Mouse (Mus musculus) erythroblast, embryonic 14.5 days (primary cell): ENCODE measurements around the gene Mad1l1. TPM values are rescaled to one million over a fixed set of nuclear protein-coding genes. Genes with fewer than 3 reads are reported as not detected.

Experiments used
- H3K27me3 ChIP-seq: 2 replicates; pipeline ENCODE4 v1.6.1; 2012; ENCODE audit warnings: inconsistent platforms; ENCODE audit not compliant: control insufficient read depth
- H3K36me3 ChIP-seq: 2 replicates; pipeline ENCODE4 v1.6.1; 2012; ENCODE audit warnings: mild to moderate bottlenecking, inconsistent platforms; ENCODE audit not compliant: control insufficient read depth
- H3K4me1 ChIP-seq: 2 replicates; pipeline ENCODE4 v1.6.1; 2012; ENCODE audit warnings: inconsistent platforms; ENCODE audit not compliant: control insufficient read depth
- H3K4me3 ChIP-seq: replicated peaks from 2 replicates; pipeline ENCODE3; 2012; ENCODE audit warnings: moderate library complexity, mild to moderate bottlenecking, inconsistent platforms
- H3K9me3 ChIP-seq: 2 replicates; pipeline ENCODE4 v1.6.1; 2012; ENCODE audit warnings: low read length, inconsistent platforms, mixed read lengths; ENCODE audit not compliant: control insufficient read depth
- GATA1 ChIP-seq: IDR thresholded peaks from 2 replicates; pipeline ENCODE4 v1.6.1; 2012; ENCODE audit warnings: low read length, inconsistent platforms, mixed read lengths
- TAL1 ChIP-seq: IDR thresholded peaks from 3 replicates; pipeline ENCODE4 v1.6.1; 2012; ENCODE audit warnings: low read length, inconsistent platforms, mixed read lengths
- polyA plus RNA-seq: library from polyadenylated mRNA; stranded (reverse); fragments of >175 nt; gene quantifications from 2 replicates; pipeline ENCODE4 v1.2.3, GENCODE M21; 2012

Mad1l1 gene
- polyA plus RNA-seq, 1 experiment: 2.4 TPM

DNA sequence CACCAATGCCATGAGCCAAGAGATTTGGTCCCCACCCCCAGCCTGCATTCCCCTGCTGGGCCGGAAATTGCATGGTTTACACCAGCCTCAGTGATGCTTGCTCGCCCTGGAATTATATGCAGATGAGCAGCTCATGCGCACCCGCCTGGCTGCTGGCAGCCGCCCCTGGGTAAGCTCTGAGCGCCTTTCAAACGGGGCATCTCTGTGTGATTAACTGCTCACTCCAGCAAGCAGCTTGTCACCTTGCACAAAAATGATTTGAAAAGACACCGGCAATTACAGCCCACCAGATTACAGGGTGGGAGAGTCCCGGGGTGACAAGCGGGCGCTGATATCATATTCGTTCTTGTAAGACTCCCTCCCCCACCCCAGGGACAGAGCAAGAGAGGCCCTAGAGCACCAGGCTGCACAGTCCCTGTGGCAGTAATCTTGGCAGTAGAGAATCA, 247.7 kb downstream of the Mad1l1 start:
- Histone ChIP-seq H3K4me3 (no peak overlapping the region), H3K36me3 (peaks cover 28% of the 10 kb centered on the region), H3K27me3 (no peaks in the 10 kb centered on the region), H3K9me3 (no peaks in the 10 kb centered on the region), H3K4me1 (no peaks in the 10 kb centered on the region)
- TF ChIP-seq GATA1 (no peak), TAL1 (no peak)

DNA sequence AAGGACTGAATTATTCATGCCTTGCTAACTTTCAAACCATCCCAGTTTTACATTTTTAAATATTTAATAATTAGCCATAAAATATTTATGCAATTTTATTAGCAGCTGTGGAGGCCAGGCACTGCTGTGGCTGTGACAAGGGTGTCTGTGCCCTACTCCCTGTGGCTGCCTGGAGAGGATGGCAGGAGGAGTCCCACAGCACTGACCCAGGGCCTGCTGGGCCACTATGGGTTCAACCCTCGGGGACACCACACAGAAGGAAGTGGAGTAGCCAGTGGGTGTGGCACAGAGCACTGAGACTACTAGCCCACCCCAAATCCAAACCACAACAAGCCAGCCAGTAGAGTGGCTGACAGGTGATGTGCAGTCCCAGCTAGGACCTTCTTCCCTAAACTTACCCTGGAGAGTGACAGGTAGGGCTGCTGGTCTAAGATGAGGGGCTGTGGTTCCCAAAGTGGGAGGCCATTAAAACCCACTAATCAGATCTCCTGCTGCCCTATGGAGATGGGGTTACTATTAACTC, 248.1 kb downstream of the Mad1l1 start:
- no peak overlapping the region for H3K4me3 ChIP-seq
- H3K4me1 ChIP-seq: no peaks in the 10 kb centered on the region
- H3K9me3 ChIP-seq: no peaks in the 10 kb centered on the region
- H3K27me3 ChIP-seq: no peaks in the 10 kb centered on the region
- peaks cover 23% of the 10 kb centered on the region for H3K36me3 ChIP-seq
- no peak for TF ChIP-seq GATA1
- no peak for TF ChIP-seq TAL1

DNA sequence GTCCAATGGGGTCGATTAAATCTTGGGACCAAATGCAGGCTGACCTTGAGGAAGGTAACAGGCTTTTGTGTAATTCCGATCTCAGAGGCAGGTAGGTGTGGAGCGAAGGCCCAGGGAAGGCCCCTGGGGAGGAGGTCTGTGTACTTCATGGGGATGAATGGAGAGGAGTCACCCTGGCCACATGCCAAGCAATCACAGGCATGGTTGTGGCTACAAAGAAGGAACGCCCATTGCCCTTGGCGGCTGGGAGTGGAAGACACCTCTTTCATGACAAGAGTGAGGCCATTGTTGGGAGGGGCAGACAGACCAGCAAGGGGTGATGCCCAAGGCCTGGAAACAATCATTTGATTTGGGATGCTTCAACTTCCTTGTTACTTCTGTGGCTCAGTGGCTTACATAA, 252.8 kb downstream of the Mad1l1 start:
- Histone ChIP-seq H3K4me3 (no peak overlapping the region), H3K4me1 (no peaks in the 10 kb centered on the region), H3K27me3 (no peaks in the 10 kb centered on the region), H3K36me3 (peaks cover 29% of the 10 kb centered on the region), H3K9me3 (no peaks in the 10 kb centered on the region)
- TF ChIP-seq GATA1 (no peak), TAL1 (no peak)

DNA sequence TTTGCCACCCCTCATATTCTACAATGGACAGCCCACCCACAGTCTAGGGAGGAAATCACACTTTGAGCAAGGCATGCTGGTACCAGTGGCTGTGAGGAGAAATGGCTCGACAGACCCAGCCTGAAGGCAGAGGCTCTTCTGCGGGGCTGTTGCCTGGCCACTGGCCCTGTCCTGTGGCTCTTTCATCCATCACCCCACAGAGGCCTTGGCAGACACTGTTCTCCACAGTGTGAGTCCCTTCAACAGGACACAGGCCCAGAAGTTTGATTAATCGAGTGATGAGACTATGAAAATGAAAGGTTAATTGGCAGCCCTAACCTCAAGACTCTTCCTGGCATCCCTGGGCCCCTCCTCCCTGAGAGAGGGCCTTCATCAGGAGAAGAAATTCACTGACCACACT, 253.3 kb downstream of the Mad1l1 start:
- Histone ChIP-seq H3K27me3 (no peaks in the 10 kb centered on the region), H3K4me1 (no peaks in the 10 kb centered on the region), H3K4me3 (no peak overlapping the region), H3K9me3 (no peaks in the 10 kb centered on the region), H3K36me3 (peaks cover 33% of the 10 kb centered on the region)
- no peak for TF ChIP-seq TAL1
- TF ChIP-seq GATA1: no peak

DNA sequence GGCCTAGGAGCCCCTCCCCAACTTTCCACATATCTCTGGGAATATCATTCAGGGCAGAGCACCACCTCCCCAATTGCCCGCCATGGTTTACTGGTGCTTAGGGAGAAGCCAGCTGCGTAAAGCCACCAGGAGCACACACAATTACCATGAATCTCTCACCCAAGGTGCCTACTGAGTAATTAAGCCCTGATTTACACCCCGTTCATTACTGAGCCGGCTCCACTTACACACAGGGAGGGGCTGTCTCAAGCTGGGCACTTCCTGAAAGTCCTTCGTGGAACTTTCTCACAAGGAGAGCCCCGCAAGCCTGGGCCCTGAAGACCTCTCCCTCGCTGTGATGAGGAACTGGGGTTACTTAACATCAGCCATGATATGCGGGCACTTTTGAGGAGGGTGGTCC, 254.6 kb downstream of the Mad1l1 start:
- Histone ChIP-seq H3K36me3 (peaks cover 37% of the 10 kb centered on the region), H3K9me3 (no peaks in the 10 kb centered on the region), H3K4me3 (no peak overlapping the region), H3K4me1 (no peaks in the 10 kb centered on the region), H3K27me3 (no peaks in the 10 kb centered on the region)
- TF ChIP-seq TAL1 (no peak), GATA1 (no peak)

DNA sequence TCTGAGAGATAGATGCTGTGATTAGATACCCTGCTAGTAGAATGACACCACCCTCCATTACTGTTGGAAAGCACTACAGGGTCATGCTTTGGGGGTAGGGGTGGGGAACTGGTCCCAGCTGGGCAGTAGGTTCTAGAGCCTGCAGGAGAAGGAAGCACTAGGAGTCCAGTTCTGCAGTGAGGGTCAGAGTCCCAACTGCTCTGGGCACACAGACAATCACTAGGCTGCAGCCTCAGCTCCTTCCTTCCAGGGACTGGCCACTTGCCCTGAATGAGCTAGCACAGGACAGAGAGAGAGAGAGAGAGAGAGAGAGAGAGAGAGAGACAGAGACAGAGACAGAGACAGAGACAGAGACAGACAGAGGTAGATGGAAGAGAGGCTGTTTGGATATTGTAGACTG, 255.1 kb downstream of the Mad1l1 start:
- H3K27me3 ChIP-seq: no peaks in the 10 kb centered on the region
- no peaks in the 10 kb centered on the region for H3K4me1 ChIP-seq
- H3K4me3 ChIP-seq: no peak overlapping the region
- H3K36me3 ChIP-seq: peaks cover 36% of the 10 kb centered on the region
- no peak for TF ChIP-seq TAL1
- TF ChIP-seq GATA1: no peak
- no peaks in the 10 kb centered on the region for H3K9me3 ChIP-seq

DNA sequence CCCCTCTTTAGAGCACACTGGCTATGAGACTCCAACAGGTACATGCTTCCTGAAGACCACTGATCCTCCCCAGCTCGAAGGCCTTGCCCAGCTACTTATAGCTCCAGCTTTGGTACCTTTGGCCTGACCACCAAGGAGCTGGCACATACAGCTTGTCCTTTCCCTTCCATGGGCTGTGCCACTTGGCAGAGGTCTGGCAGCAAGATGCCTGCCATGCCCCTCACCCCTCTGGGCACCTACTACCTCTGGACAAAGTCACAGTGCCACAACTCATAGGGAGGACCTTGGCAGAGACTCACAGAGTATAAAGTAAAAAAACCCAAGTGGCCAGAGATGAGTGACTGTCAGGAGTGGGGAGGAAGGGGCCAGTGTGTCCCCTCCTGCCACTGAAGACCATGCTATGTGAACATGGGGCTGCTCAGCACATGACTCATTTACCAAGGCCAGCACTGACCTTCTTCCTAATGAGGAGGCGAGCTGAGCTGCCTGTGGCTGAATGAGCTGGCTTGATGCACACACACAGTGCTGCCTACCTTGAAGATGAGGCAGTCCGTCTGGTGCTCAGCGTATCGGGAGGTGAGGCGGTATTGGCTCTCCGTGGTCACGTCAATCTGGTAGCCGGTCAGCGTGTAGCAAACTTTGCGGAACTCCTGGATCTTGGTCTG, 255.9 kb downstream of the Mad1l1 start:
- no peaks in the 10 kb centered on the region for H3K4me1 ChIP-seq
- no peaks in the 10 kb centered on the region for H3K27me3 ChIP-seq
- no peaks in the 10 kb centered on the region for H3K9me3 ChIP-seq
- no peak overlapping the region for H3K4me3 ChIP-seq
- TF ChIP-seq GATA1 (no peak), TAL1 (no peak)
- H3K36me3 ChIP-seq: peaks cover 40% of the 10 kb centered on the region

DNA sequence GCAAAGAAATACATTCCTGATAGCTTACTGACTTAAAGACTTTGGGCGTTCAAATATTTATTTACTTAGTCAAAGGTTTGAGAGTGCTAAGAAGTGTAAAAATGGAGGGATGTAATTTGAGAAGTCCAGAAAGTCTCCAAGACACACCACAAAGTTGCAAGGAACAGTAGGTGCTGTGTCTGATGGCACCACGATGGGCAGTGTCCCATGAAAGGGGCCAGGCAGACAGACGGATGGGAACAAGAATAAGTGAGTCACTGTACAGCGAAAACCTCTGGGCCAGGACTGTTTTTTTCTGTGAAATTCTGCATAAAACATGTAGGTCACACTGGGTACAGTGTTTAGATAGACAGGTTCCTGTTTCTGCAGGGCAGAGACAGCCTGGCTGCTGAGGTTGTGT, 256.8 kb downstream of the Mad1l1 start:
- TF ChIP-seq GATA1 (no peak), TAL1 (no peak)
- Histone ChIP-seq H3K27me3 (no peaks in the 10 kb centered on the region), H3K4me3 (no peak overlapping the region), H3K9me3 (no peaks in the 10 kb centered on the region), H3K36me3 (peaks cover 40% of the 10 kb centered on the region), H3K4me1 (no peaks in the 10 kb centered on the region)

DNA sequence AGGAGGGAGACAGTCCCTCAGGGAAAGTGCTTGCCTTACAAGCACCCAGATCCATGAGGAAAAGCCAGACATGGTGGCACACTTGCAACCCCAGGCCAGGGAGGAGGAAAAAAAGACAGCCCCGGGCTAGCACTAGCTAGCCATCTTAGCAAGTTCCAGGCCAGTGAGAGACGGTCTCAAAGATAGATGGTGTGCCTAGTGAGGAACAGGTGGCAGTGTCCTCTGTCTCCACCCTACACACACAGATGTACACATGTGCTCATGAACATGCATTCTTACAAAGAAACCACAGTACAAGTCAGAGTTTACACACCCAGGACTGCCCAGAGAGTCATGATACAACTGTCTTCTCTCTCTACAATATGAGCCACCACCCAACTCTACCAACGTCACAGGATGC, 258.5 kb downstream of the Mad1l1 start:
- Histone ChIP-seq H3K4me1 (no peaks in the 10 kb centered on the region), H3K9me3 (no peaks in the 10 kb centered on the region), H3K36me3 (peaks cover 37% of the 10 kb centered on the region), H3K4me3 (no peak overlapping the region), H3K27me3 (no peaks in the 10 kb centered on the region)
- TF ChIP-seq GATA1 (no peak), TAL1 (no peak)

DNA sequence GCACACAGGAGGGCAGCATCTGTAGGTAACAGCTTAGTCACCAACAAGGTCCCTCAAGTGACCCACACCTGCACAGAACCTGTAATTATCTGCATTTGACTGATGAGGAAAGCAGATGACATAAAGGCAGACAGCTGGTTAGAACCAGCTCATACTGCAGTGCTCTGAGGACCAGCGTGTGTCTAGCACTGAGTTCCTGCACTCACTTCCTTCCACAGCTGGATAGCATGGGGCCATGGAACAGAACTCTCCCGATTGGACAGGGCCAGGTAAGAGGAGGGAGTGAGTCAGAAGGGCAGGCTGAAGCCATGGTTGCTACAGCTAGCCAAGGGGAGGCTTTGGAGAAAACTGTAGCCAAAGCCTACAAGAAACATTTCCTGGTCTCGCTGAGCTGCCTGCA, 259.0 kb downstream of the Mad1l1 start:
- TF ChIP-seq GATA1: no peak
- no peak for TF ChIP-seq TAL1
- Histone ChIP-seq H3K4me3 (no peak overlapping the region), H3K4me1 (no peaks in the 10 kb centered on the region), H3K9me3 (no peaks in the 10 kb centered on the region), H3K27me3 (no peaks in the 10 kb centered on the region), H3K36me3 (peaks cover 37% of the 10 kb centered on the region)
